Mouse (Mus musculus): Measurements from ENCODE around the gene Zfp64. TPM values are rescaled to one million over a fixed set of nuclear protein-coding genes. Genes with fewer than 3 reads are reported as not detected.
"Not testable (repeated sequence)": the region's sequence is repeated elsewhere in the genome, so short reads cannot be mapped to it uniquely, and the experiment has no call there.

Gene Zfp64
- polyA plus RNA-seq, 1 experiment from 2014 or later = 15.1 TPM

- ATAC-seq (ENCODE audit: extremely low read depth, insufficient number of reproducible peaks, low FRiP score, low TSS enrichment) = no peak
- WGBS = 81% methylated on average over 5 of the region's 5 CpGs
Measured at GRCm38 (mm10) chr2:168864905-168865304, 90.5 kb downstream of the Zfp64 start.

GRCm38 (mm10) chr2:168862694-168863093 is 92.7 kb downstream of the Zfp64 start:
- Histone ChIP-seq H3K4me2 (no peak overlapping the region), H3K27ac (replicated peaks) (no peak overlapping the region), H3K4me1 (peaks cover 5% of the 10 kb centered on the region; the same call in 1 of the 2 replicates), H3K36me3 (no peaks in the 10 kb centered on the region), H3K27me3 (replicated peaks) (no peaks in the 10 kb centered on the region), H3K9me3 (no peaks in the 10 kb centered on the region), H3K4me3 (no peak overlapping the region), H3K9ac (no peak overlapping the region)
- ATAC-seq (ENCODE audit: extremely low read depth, insufficient number of reproducible peaks, low FRiP score, low TSS enrichment) = no peak
- WGBS = 36% methylated on average over 4 of the region's 4 CpGs

More at GRCm38 (mm10) chr2:168864905-168865304, 90.5 kb downstream of the Zfp64 start:
- Histone ChIP-seq H3K4me2 (no peak overlapping the region), H3K9ac (no peak overlapping the region), H3K4me1 (peaks cover 4% of the 10 kb centered on the region; the same call in 1 of the 2 replicates), H3K36me3 (no peaks in the 10 kb centered on the region), H3K27me3 (replicated peaks) (no peaks in the 10 kb centered on the region), H3K4me3 (no peak overlapping the region), H3K9me3 (no peaks in the 10 kb centered on the region), H3K27ac (replicated peaks) (no peak overlapping the region)

GRCm38 (mm10) chr2:168860922-168861740 is 94.3 kb downstream of the Zfp64 start:
- no peak overlapping the region for H3K4me2 ChIP-seq
- WGBS = 69% methylated on average over 24 of the region's 24 CpGs
- H3K27me3 ChIP-seq (replicated peaks) = peaks cover 6% of the 10 kb centered on the region
- no peaks in the 10 kb centered on the region for H3K36me3 ChIP-seq
- no peak overlapping the region for H3K9ac ChIP-seq
- H3K27ac ChIP-seq (replicated peaks) = no peak overlapping the region
- H3K4me3 ChIP-seq = no peak overlapping the region
- no peaks in the 10 kb centered on the region for H3K9me3 ChIP-seq
- H3K4me1 ChIP-seq = peaks cover 5% of the 10 kb centered on the region; the same call in 1 of the 2 replicates
- ATAC-seq (ENCODE audit: extremely low read depth, insufficient number of reproducible peaks, low FRiP score, low TSS enrichment) = no peak

- Histone ChIP-seq H3K27ac (replicated peaks) (no peak overlapping the region), H3K27me3 (replicated peaks) (peaks cover 8% of the 10 kb centered on the region), H3K4me1 (peaks cover 5% of the 10 kb centered on the region; the same call in 1 of the 2 replicates), H3K9ac (no peak overlapping the region), H3K4me2 (no peak overlapping the region), H3K36me3 (no peaks in the 10 kb centered on the region), H3K4me3 (no peak overlapping the region), H3K9me3 (no peaks in the 10 kb centered on the region)
- no peak for ATAC-seq (ENCODE audit: extremely low read depth, insufficient number of reproducible peaks, low FRiP score, low TSS enrichment)
- 35% methylated on average over 16 of the region's 16 CpGs for WGBS
Measured at GRCm38 (mm10) chr2:168860032-168860691, 95.2 kb downstream of the Zfp64 start.

GRCm38 (mm10) chr2:168856638-168857037 is 98.7 kb downstream of the Zfp64 start:
- Histone ChIP-seq H3K36me3 (no peaks in the 10 kb centered on the region), H3K9ac (no peak overlapping the region), H3K4me3 (no peak overlapping the region), H3K27me3 (replicated peaks) (peaks cover 8% of the 10 kb centered on the region), H3K9me3 (no peaks in the 10 kb centered on the region), H3K4me2 (no peak overlapping the region), H3K27ac (replicated peaks) (no peak overlapping the region), H3K4me1 (peaks cover 5% of the 10 kb centered on the region; the same call in 1 of the 2 replicates)
- no peak for ATAC-seq (ENCODE audit: extremely low read depth, insufficient number of reproducible peaks, low FRiP score, low TSS enrichment)
- 56% methylated on average over 7 of the region's 7 CpGs for WGBS

GRCm38 (mm10) chr2:168854777-168855176 is 100.6 kb downstream of the Zfp64 start:
- Histone ChIP-seq H3K9ac (no peak overlapping the region), H3K9me3 (no peaks in the 10 kb centered on the region), H3K27ac (replicated peaks) (no peak overlapping the region), H3K4me1 (0 out of 2 replicates have a peak, but pooled peaks cover under 1% of the 10 kb centered on the region), H3K36me3 (no peaks in the 10 kb centered on the region), H3K27me3 (replicated peaks) (peaks cover 8% of the 10 kb centered on the region), H3K4me3 (no peak overlapping the region), H3K4me2 (no peak overlapping the region)
- ATAC-seq (ENCODE audit: extremely low read depth, insufficient number of reproducible peaks, low FRiP score, low TSS enrichment) = no peak
- 43% methylated on average over 1 of the region's 1 CpGs for WGBS

GRCm38 (mm10) chr2:168853869-168854268 is 101.5 kb downstream of the Zfp64 start:
- H3K27ac ChIP-seq (replicated peaks); H3K9ac ChIP-seq; H3K4me1 ChIP-seq; H3K4me3 ChIP-seq; H3K9me3 ChIP-seq; H3K36me3 ChIP-seq; H3K4me2 ChIP-seq; ATAC-seq (ENCODE audit: extremely low read depth, insufficient number of reproducible peaks, low FRiP score, low TSS enrichment): not testable (repeated sequence)
- H3K27me3 ChIP-seq (replicated peaks) = peaks cover 14% of the 10 kb centered on the region
- WGBS = 80% methylated on average over 13 of the region's 13 CpGs

GRCm38 (mm10) chr2:168851545-168851944 is 103.8 kb downstream of the Zfp64 start:
- Histone ChIP-seq H3K4me1 (peaks cover 7% of the 10 kb centered on the region; the same call in 1 of the 2 replicates), H3K36me3 (no peaks in the 10 kb centered on the region), H3K9ac (no peak overlapping the region), H3K9me3 (no peaks in the 10 kb centered on the region), H3K27me3 (replicated peaks) (peaks cover 18% of the 10 kb centered on the region), H3K4me3 (no peak overlapping the region), H3K4me2 (no peak overlapping the region), H3K27ac (replicated peaks) (no peak overlapping the region)
- 54% methylated on average over 10 of the region's 10 CpGs for WGBS
- no peak for ATAC-seq (ENCODE audit: extremely low read depth, insufficient number of reproducible peaks, low FRiP score, low TSS enrichment)

- 93% methylated on average over 3 of the region's 3 CpGs for WGBS
- Histone ChIP-seq H3K36me3 (no peaks in the 10 kb centered on the region), H3K4me3 (no peak overlapping the region), H3K9me3 (no peaks in the 10 kb centered on the region), H3K4me1 (peaks cover 7% of the 10 kb centered on the region; the same call in 1 of the 2 replicates), H3K9ac (no peak overlapping the region), H3K27me3 (replicated peaks) (peaks cover 39% of the 10 kb centered on the region), H3K4me2 (no peak overlapping the region), H3K27ac (replicated peaks) (no peak overlapping the region)
- no peak for ATAC-seq (ENCODE audit: extremely low read depth, insufficient number of reproducible peaks, low FRiP score, low TSS enrichment)
Measured at GRCm38 (mm10) chr2:168848553-168848952, 106.8 kb downstream of the Zfp64 start.

- Histone ChIP-seq H3K4me2 (no peak overlapping the region), H3K27me3 (replicated peaks) (peaks cover 61% of the 10 kb centered on the region), H3K9ac (no peak overlapping the region), H3K9me3 (peaks cover 4% of the 10 kb centered on the region; the same call in 1 of the 2 replicates), H3K27ac (replicated peaks) (no peak overlapping the region), H3K36me3 (no peaks in the 10 kb centered on the region), H3K4me3 (no peak overlapping the region), H3K4me1 (peaks cover 11% of the 10 kb centered on the region)
- WGBS = 63% methylated on average over 7 of the region's 7 CpGs
- no peak for ATAC-seq (ENCODE audit: extremely low read depth, insufficient number of reproducible peaks, low FRiP score, low TSS enrichment)
Measured at GRCm38 (mm10) chr2:168846180-168846720, 109.1 kb downstream of the Zfp64 start.
